Mouse (Mus musculus) right cerebral cortex, adult 18-20 months (tissue): ENCODE data around the gene Dennd4b.
"Not testable (repeated sequence)": the region's sequence is repeated elsewhere in the genome, so short reads cannot be mapped to it uniquely, and the experiment has no call there.

Experiments used
- DNase-seq: peaks from one replicate; pipeline ENCODE4 v3.0.0; 2022; ENCODE audit warnings: mixed read lengths

The Dennd4b gene

DNA sequence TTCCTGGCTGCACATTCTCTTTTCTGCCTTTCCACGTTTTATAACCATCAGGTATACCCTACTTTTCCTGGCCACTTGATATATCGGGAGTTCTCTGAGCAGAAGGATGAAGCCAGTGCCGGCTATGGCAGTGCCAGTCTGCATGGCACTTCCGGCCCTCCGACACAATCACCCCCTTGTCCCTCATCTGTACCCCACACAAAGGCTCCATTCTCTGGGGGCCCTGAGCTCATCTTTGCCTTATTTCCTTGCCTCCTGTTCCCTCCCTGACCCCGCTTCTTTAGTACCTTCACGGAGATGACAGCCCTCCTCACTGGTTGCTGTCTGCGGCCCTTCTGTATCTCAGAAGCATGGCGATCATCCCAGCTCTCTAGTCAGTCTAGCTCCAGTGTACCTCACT is 15.7 kb downstream of the Dennd4b start:
- peak; percentile 37 for DNase-seq

GRCm38 (mm10) chr3:90284150-90284549 is 19.2 kb downstream of the Dennd4b start:
- no peak for DNase-seq

DNA sequence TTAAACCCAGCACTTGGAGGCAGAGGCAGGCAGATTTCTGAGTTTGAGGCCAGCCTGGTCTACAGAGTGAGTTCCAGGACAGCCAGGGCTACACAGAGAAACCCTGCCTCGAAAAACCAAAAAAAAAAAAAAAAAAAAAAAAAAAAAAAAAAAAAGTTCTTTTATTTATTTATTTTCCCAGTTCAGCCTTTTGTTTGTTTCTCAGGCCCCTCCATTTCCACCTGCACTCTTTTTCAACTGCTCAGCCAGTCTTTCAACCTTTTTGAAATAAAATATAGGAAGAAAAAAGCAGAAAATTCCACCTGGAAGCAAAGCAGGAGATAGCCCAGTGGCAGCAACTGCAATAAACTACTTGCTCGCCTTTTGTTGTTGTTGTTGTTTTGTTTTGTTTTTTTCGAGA is 24.4 kb downstream of the Dennd4b start:
- DNase-seq, result not testable (repeated sequence)

GRCm38 (mm10) chr3:90290602-90291001 is 25.6 kb downstream of the Dennd4b start:
- DNase-seq, result no peak

DNA sequence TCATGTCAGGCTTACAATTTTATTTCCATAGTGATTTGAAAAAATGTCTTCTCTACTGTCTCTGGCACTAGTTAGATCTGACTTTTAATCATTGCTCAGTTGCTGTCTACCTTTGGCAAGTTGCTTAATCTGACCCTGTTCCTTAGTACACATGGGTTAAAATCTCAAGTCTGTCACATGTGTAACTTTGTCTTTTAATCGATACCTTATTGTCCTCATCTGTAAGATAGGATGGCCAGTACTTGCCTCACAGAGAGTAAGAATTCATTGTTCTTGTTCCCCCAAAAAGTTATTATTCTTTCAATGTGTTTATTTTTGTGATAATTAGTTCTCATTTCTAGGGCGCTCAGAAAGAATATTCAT is 27.0 kb downstream of the Dennd4b start:
- no peak for DNase-seq

DNA sequence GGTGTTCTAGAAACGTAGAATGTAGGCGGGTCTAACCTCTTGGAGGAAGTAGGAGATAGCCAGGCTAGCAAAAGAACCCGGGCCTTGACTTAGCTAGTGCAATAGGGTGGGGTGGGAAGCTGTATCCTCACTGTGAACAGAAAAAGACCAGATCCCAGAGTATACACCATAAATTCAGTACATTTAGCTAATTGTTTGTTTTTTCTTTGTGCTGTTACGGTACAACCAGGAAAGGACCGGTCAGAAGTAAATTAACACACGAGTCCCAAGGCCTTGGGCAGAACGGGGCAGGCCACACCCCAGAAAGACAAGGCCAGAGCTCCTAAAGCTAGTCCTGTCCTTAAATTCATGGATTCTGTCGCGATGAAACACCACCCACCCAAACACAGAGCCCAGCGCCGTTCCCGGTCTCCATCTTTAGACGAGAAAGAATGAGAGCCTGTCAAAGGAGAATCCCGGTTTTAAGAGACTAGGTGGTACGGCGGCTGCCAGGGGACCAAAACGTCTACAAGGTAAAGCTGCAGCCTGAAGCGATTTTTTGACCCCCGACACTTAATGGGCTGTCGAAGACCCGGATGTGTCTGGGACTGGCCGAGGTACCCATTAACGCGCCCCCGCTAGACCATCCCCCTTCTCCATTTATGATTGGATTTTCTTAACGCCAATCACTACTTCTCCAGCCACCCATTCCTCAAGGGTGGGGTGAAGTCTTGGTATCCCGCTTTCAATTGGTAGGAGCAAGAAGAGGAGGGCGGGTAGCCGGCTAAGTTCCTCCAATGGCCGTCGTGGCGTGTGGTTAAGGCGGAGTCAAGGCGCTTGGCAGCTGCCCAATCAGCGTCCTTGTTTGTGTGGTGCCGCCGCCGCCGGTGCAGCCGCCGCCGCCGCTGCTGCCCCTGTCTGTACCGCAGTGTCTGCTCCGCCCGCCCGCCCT is 27.6 kb downstream of the Dennd4b start, which contains the start of gene Gatad2b:
Gatad2b (plus strand) TSS at position 834 of the 931 bp plus-strand sequence.
- DNase-seq, result peak; percentile 99

GRCm38 (mm10) chr3:90293352-90294063 is 28.5 kb downstream of the Dennd4b start:
- DNase-seq, result peak; percentile 18

DNA sequence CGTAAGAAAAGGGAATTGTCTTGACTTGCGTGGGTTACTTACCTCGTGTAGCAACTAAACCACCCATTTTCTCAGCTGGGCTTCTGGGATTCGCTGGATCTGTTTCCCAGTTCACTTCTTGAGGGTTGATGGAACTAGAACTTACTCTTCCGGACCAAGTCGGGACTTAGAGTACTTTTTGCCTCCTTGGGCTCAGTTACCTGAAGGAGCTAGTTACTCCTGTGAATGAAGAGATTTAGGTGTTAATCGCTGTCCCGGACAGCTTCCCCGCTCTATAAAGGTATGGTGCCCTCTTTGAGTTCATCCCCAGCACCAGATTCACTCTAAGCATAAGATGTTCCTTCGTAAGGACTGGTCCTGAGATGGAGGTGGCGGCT is 29.1 kb downstream of the Dennd4b start:
- no peak for DNase-seq

DNA sequence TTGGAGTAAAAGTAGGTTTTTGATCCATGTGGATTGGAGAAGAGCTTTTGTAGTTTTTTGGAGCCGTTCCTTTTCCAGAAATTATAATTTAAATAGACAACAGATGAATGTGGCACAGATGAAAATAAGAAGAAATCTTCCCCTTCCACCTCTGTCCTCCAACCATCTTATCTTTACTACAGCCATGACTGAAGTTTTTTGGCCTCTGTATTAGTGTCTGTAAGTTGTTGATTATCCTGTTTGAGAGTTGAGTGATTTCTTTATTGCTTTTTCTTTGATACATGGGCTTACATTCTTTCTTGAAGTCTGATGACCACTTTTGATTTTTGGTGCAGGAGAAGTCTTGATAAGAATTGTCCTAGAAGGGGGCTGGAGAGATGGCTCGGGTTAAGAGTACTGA is 29.7 kb downstream of the Dennd4b start:
- no peak for DNase-seq

DNA sequence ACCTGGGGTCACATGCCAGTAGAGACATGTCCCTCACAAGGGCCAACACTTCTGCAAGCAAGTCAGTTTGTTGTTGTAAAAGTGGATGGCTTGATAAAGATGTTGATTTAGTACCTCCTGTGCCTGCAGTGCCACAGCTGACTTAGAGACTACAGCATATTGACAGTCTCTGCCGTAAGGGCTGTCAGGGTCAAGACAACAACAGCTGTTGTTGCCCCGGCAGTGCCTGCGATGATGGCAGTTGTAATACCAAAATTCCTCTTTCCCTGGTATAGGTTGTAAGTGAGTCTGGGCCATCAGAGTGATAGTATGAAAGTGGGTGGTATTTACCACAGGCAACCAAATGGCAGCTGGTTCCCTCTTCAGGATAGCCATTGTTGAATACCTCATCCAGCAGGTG is 40.8 kb downstream of the Dennd4b start:
- DNase-seq, result no peak

GRCm38 (mm10) chr3:90309589-90309988 is 44.6 kb downstream of the Dennd4b start:
- DNase-seq, result no peak

DNA sequence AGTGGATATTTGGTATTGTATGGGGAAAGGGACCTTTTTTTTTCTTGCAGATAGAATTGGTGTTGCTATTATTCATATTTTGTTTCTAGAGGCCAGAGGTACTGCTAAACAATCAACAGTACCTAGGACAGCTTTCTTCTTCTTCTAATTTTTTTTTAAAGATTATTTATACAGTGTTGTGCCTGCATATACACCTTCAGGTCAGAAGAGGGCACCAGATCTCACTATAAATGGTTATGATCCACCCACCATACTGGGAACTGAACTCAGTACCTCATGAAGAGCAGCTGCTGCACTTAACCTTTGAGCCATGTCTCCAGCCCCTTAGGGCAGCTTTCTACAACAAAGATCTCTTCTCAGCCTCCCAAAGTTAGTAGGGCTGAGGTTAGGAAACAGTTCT is 48.4 kb downstream of the Dennd4b start:
- DNase-seq, result no peak

- no peak for DNase-seq
These were observed 49.3 kb downstream of the Dennd4b start for GRCm38 (mm10) chr3:90314241-90314640.

- DNase-seq, result no peak
These were observed 57.3 kb downstream of the Dennd4b start for GRCm38 (mm10) chr3:90322289-90322688.

GRCm38 (mm10) chr3:90323119-90323518 is 58.1 kb downstream of the Dennd4b start:
- DNase-seq, result peak; percentile 81
